Mouse (Mus musculus) liver, embryonic 14 days (tissue): Measurements from ENCODE around the gene Gm10778. TPM values are rescaled to one million over a fixed set of nuclear protein-coding genes. Genes with fewer than 3 reads are reported as not detected.

ENCODE experiments used
- polyA plus RNA-seq: library from polyadenylated mRNA; depleted of rRNA; stranded (reverse); fragments of >200 nt; gene quantifications from 2 replicates; pipeline ENCODE4 v1.2.3, GENCODE M21; 2012; rRNA removed

Gm10778 gene
- 0.95 and 0.99 TPM in 2 replicates for polyA plus RNA-seq

DNA sequence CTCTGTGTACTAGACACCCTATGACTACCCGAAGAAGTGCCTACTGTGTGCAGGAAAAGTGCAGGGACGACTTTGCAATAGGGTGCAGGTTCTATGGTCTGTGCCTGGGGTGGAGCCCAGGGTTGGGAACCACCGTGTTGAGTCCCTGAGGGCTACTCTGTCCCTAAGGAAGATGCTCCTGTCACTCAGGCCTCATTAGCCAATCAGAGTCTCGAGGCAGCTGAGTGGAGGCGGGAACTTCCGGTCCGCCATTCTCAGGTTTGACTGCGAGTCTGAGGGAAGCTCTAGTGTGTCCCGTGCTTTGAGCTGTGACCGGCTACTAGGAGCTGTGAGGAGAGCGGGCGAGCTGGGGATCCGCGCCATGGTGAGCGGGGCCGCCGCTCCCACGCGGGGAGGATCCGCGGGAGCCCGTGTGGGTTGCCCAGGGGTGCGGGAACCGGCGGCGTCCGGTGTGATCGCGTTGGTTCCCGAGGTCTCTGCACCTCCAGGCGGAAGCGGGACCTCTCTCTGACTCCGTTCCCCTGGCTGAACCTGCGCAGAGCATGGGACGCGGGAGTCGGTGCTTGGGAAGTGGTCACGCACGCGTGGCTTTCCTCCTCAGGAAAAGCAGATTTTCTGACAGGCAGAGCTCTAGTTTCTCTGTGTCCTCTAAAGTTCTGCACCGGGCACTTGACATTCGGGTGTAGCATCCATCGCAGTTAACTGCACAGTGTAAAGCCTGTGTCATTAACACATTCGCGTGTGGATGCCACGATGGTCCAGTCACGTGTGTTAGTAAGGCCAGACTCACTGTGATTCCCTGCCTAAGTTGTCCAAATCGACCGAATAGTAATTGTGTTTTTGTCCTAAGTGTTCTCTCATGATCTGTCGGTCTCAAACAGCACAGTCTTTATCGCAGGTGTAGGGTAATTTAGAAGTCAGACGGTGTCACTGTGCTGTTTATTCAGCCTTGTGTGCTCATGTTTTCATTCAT is at the start of gene Gm10778:
Gm10778 (plus strand) TSS at position 257 of the 973 bp plus-strand sequence.

GRCm38 (mm10) chr10:81600738-81601203 is 48.1 kb upstream of the Gm10778 start, which contains the start of gene Tle6:
Tle6 (minus strand) TSS chr10:81601073.

DNA sequence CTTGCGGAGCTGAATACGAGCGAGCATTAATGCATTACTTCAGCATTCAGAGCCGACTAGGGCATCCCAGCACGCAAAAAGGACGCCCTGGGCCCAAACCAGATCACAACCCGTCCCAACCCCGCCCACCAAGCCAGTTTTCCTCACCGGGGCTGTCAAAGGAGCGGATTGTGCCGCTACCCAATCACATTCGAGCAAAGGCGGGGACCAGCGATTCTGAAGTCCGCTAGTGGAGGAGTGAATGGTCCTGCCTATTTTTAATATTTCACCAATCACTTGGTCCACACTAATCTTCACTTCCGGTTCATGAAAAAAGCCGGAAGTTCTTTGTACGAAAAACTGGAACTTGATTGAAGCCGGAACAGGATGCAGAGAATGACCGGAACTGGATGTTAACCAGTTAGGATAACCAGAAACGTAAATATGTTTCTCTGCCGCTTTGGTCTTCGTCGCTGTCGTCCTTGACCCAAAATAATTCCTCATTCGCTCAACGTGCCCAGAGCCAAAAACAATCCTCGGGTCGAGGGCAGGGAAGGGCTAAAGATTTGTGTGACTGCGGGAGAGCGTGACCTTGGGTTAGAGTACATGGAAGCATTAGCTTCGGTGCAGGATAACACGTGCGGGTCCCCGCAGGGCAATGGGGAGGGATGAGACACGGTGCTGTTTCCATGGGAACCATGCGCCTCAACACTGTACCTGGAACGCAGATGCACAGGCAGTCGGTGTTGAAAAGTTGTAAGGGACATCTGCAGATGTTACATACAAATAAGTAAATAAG is 42.7 kb upstream of the Gm10778 start, which contains the start of gene BC025920:
BC025920 (plus strand) TSS at position 297 of the 778 bp plus-strand sequence.

GRCm38 (mm10) chr10:81626994-81627835 is 21.6 kb upstream of the Gm10778 start, which contains the start of gene Sirt6:
Sirt6 (minus strand) TSS chr10:81627797.

DNA sequence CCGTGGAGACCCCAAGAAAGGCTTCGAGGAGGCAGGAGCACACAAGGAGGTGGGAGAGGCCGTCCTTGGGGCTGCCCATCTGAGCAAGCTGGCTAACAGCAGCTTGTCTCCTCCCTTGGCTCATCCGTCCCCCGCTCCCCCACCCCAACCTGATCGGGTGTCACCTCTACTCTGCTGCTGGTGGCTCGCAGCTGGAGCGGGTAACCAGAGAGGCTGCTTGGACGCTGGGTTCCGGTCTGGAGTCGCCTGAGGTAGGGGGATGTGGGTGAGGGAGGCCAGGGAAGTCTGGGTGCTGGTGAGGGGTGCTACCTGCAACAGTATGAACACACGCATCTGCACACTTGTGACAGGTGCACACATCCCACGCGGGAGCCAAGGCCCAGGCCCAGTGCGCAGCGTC is 20.5 kb upstream of the Gm10778 start, which contains the start of gene Ankrd24:
Ankrd24 (plus strand) TSS at position 151 of the 400 bp plus-strand sequence.

DNA sequence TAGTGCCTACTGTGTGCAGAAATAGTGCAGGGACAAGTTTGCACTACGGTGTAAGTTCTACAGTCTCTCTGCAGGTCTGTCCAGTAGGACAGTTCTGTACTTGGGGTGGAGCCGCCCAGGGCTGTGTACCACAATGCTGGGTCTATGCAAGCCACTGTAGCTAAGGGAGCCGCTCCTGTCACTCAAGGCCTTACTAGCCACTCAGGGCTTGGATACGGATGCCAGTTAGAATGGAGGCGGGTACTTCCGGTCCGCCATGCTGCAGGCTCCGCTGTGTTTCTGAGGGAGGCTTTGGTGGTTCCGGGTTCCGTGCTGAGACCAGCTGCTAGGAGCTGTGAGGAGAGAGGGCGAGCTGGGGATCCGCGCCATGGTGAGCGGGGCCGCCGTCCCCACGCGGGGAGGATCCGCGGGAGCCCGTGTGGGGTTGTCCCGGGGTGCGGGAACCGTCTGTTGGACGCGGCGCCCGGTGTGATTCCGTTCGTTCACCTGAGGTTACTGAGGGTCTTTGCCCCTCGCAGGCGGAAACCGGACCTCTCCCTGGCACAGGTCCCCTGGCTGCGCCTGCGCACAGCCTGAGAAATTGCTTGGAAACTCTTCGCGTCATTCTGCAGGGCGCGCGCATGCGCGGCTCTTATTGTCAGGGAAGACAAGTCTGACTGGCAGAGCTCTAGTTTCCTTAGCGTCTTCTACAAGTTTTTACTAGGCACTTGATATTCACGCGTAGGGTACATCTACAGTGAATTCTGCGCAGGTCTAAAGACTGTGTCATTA is 55.9 kb downstream of the Gm10778 start, which contains the start of gene Zfp433:
Zfp433 (plus strand) TSS at position 295 of the 771 bp plus-strand sequence.

Other genes with a start within 250 kb of the Gm10778 start
- gene Nfic, start 193.4 kb upstream of the Gm10778 start, polyA plus RNA-seq = 1.2 and 1.3 TPM in 2 replicates
- 0.05 TPM in 2 replicates for gene Celf5, start 166.3 kb upstream of the Gm10778 start, polyA plus RNA-seq
- 46.7 and 55.3 TPM in 2 replicates for gene Ncln, start 152.7 kb upstream of the Gm10778 start, polyA plus RNA-seq
- 1.3 and 1.7 TPM in 2 replicates for gene S1pr4, start 148.9 kb upstream of the Gm10778 start, polyA plus RNA-seq
- 4.3 and 4.6 TPM in 2 replicates for gene Gna15, start 124.8 kb upstream of the Gm10778 start, polyA plus RNA-seq
- 15.2 and 17.6 TPM in 2 replicates for gene Gna11, start 103.9 kb upstream of the Gm10778 start, polyA plus RNA-seq
- 131 and 135 TPM in 2 replicates for gene Aes, start 89.6 kb upstream of the Gm10778 start, polyA plus RNA-seq
- gene Tle2, start 74.5 kb upstream of the Gm10778 start, polyA plus RNA-seq = 4.2 and 4.8 TPM in 2 replicates
- 4.4 and 4.7 TPM in 2 replicates for gene Tle6, start 48.0 kb upstream of the Gm10778 start, polyA plus RNA-seq
- gene BC025920, start 42.8 kb upstream of the Gm10778 start, polyA plus RNA-seq = 2.6 and 2.8 TPM in 2 replicates
- 7.9 TPM in 2 replicates for gene Sirt6, start 21.3 kb upstream of the Gm10778 start, polyA plus RNA-seq
- gene Ankrd24, start 20.5 kb upstream of the Gm10778 start, polyA plus RNA-seq = 5.1 and 5.4 TPM in 2 replicates
- gene Zfp433, start 55.8 kb downstream of the Gm10778 start, polyA plus RNA-seq = 1.6 and 1.8 TPM in 2 replicates
- 0.48 and 0.74 TPM in 2 replicates for gene Gm3055, start 122.1 kb downstream of the Gm10778 start, polyA plus RNA-seq
- 0.17 and 0.23 TPM in 2 replicates for gene Gm4767, start 163.1 kb downstream of the Gm10778 start, polyA plus RNA-seq
- 0.95 and 1.0 TPM in 2 replicates for gene Gm32687, start 214.9 kb downstream of the Gm10778 start, polyA plus RNA-seq